Mouse (Mus musculus): ENCODE measurements around the gene Rnd1. TPM values are rescaled to one million over a fixed set of nuclear protein-coding genes. Genes with fewer than 3 reads are reported as not detected.
A peak's percentile ranks its signal among the peaks of the same experiment; 100 is the strongest.

The Rnd1 gene
- polyA plus RNA-seq, 1 experiment from 2014 or later, result 3.1 TPM

DNA sequence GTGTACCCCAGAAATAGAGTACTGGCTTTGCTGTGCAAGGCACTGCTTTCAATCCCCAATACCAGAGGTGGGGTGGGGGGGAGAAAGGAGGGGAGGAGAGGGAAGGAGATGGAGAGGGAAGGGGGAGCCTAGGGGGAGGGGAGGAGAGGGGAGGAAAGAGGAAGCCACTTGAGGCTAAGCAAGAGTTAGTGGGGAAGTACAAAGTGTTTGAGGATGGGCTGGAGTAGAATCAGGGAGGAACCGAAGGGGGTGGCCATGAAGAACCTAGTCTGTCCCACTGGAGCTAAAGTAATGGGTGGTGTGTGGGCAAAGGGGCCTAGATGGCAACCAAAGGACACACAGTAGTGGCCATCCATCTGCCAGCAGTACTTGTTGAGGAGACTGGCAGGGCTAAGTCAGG is 6.5 kb upstream of the Rnd1 start:
- WGBS, result 50% methylated on average over 1 of the region's 1 CpGs

DNA sequence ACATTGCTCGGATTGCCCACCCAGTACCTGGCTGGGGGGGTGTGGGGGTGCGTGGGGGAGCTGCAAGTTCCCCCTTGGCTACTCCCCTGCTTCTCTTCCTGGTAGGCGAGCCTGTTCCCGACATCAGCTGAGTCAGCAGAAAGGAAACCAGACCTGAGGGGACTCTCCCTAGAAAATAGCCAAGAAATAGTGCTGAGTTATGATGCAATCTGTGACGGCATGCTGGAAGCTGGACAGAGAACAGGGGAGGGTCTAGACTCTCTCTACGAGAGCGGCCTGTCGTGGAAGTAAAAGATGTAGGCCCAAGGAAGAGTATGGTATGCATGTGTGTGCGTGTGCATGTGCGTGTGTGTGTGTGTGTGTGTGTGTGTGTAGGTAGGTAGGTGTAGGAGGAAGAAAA is 5.9 kb upstream of the Rnd1 start:
- 51% methylated on average over 10 of the region's 10 CpGs for whole genome bisulfite sequencing
- peak; percentile 75 for DNase-seq (ENCODE audit: low spot score)

More for the DNA sequence above, 6.5 kb upstream of the Rnd1 start:
- Histone ChIP-seq H3K4me1 (ENCODE audit: insufficient read depth, low read depth, low read length) (no peaks in the 10 kb centered on the region), H3K27me3 (replicated peaks; ENCODE audit: insufficient read depth, low read length) (no peaks in the 10 kb centered on the region), H3K9me3 (ENCODE audit: low read length) (no peaks in the 10 kb centered on the region), H3K9ac (replicated peaks; ENCODE audit: low read depth) (no peak overlapping the region), H3K4me3 (ENCODE audit: low read depth, low read length) (no peak overlapping the region), H3K27ac (ENCODE audit: low read length) (no peak overlapping the region), H3K4me2 (replicated peaks; ENCODE audit: low read depth, low read length) (no peak overlapping the region), H3K36me3 (ENCODE audit: insufficient read depth, low read length) (no peaks in the 10 kb centered on the region)
- DNase-seq (ENCODE audit: low spot score) (no peak), ATAC-seq (no peak)
- TF ChIP-seq CTCF (IDR thresholded peaks at IDR 0.05) (no peak), EP300 (IDR thresholded peaks at IDR 0.05) (no peak)

GRCm38 (mm10) chr15:98681633-98682032 is 4.4 kb upstream of the Rnd1 start:
- Histone ChIP-seq H3K4me3 (ENCODE audit: low read depth, low read length) (no peak overlapping the region), H3K9ac (replicated peaks; ENCODE audit: low read depth) (no peak overlapping the region), H3K4me1 (ENCODE audit: insufficient read depth, low read depth, low read length) (no peaks in the 10 kb centered on the region), H3K36me3 (ENCODE audit: insufficient read depth, low read length) (no peaks in the 10 kb centered on the region), H3K27ac (ENCODE audit: low read length) (no peak overlapping the region), H3K27me3 (replicated peaks; ENCODE audit: insufficient read depth, low read length) (peaks cover 2% of the 10 kb centered on the region; the same call in 1 of the 2 replicates), H3K9me3 (ENCODE audit: low read length) (no peaks in the 10 kb centered on the region), H3K4me2 (replicated peaks; ENCODE audit: low read depth, low read length) (no peak overlapping the region)
- no peak for ATAC-seq
- no peak for DNase-seq (ENCODE audit: low spot score)
- TF ChIP-seq EP300 (IDR thresholded peaks at IDR 0.05) (no peak), CTCF (IDR thresholded peaks at IDR 0.05) (no peak)
- 65% methylated on average over 7 of the region's 7 CpGs for WGBS

More for the DNA sequence above, 5.9 kb upstream of the Rnd1 start:
- H3K4me1 ChIP-seq (ENCODE audit: insufficient read depth, low read depth, low read length), result no peaks in the 10 kb centered on the region
- H3K9ac ChIP-seq (replicated peaks; ENCODE audit: low read depth), result no peak overlapping the region
- no peaks in the 10 kb centered on the region for H3K36me3 ChIP-seq (ENCODE audit: insufficient read depth, low read length)
- no peak overlapping the region for H3K4me2 ChIP-seq (replicated peaks; ENCODE audit: low read depth, low read length)
- H3K4me3 ChIP-seq (ENCODE audit: low read depth, low read length), result no peak overlapping the region
- ATAC-seq, result peak; percentile 67
- no peaks in the 10 kb centered on the region for H3K27me3 ChIP-seq (replicated peaks; ENCODE audit: insufficient read depth, low read length)
- TF ChIP-seq EP300 (IDR thresholded peaks at IDR 0.05) (no peak), CTCF (IDR thresholded peaks at IDR 0.05) (no peak)
- H3K27ac ChIP-seq (ENCODE audit: low read length), result no peak overlapping the region
- no peaks in the 10 kb centered on the region for H3K9me3 ChIP-seq (ENCODE audit: low read length)

- no peak overlapping the region for H3K27ac ChIP-seq (ENCODE audit: low read length)
- no peak for TF ChIP-seq CTCF (IDR thresholded peaks at IDR 0.05)
- no peak for TF ChIP-seq EP300 (IDR thresholded peaks at IDR 0.05)
- no peak overlapping the region for H3K4me3 ChIP-seq (ENCODE audit: low read depth, low read length)
- DNase-seq (ENCODE audit: low spot score), result no peak
- H3K4me2 ChIP-seq (replicated peaks; ENCODE audit: low read depth, low read length), result no peak overlapping the region
- no peak for ATAC-seq
- no peak overlapping the region for H3K9ac ChIP-seq (replicated peaks; ENCODE audit: low read depth)
- no peaks in the 10 kb centered on the region for H3K4me1 ChIP-seq (ENCODE audit: insufficient read depth, low read depth, low read length)
- no peaks in the 10 kb centered on the region for H3K9me3 ChIP-seq (ENCODE audit: low read length)
- peaks cover 10% of the 10 kb centered on the region; the same call in 1 of the 2 replicates for H3K27me3 ChIP-seq (replicated peaks; ENCODE audit: insufficient read depth, low read length)
- H3K36me3 ChIP-seq (ENCODE audit: insufficient read depth, low read length), result no peaks in the 10 kb centered on the region
- 76% methylated on average over 8 of the region's 8 CpGs for whole genome bisulfite sequencing
Observed at GRCm38 (mm10) chr15:98680660-98681059, 3.4 kb upstream of the Rnd1 start.

GRCm38 (mm10) chr15:98677977-98678376 is 716 bp upstream of the Rnd1 start:
- Histone ChIP-seq H3K4me3 (ENCODE audit: low read depth, low read length) (no peak overlapping the region), H3K36me3 (ENCODE audit: insufficient read depth, low read length) (no peaks in the 10 kb centered on the region), H3K9me3 (ENCODE audit: low read length) (no peaks in the 10 kb centered on the region), H3K27ac (ENCODE audit: low read length) (no peak overlapping the region), H3K4me2 (replicated peaks; ENCODE audit: low read depth, low read length) (no peak overlapping the region), H3K4me1 (ENCODE audit: insufficient read depth, low read depth, low read length) (no peaks in the 10 kb centered on the region), H3K9ac (replicated peaks; ENCODE audit: low read depth) (no peak overlapping the region), H3K27me3 (replicated peaks; ENCODE audit: insufficient read depth, low read length) (peaks cover 24% of the 10 kb centered on the region; the same call in 1 of the 2 replicates)
- DNase-seq (ENCODE audit: low spot score), result no peak
- no peak for TF ChIP-seq CTCF (IDR thresholded peaks at IDR 0.05)
- no peak for TF ChIP-seq EP300 (IDR thresholded peaks at IDR 0.05)
- 61% methylated on average over 7 of the region's 7 CpGs for WGBS
- ATAC-seq, result no peak

DNA sequence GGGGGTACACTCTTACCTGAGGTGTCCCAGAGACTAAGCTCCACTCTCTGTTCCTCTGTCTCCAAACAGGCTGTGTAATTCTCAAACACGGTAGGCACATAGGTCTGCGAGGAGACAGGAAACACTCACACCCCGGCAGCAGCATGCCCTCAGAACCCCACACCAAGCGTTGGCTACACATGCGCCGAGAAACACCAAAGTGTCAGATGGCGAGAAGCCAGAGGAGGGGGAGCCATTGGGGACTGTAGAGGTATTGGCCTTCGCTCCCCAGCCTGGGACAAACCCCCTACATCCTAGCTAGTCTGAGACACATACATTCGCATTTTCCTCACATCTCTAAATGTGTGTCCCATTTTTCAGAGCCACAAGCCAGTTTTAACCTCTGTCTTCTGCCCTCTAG is 790 bp downstream of the Rnd1 start:
- Histone ChIP-seq H3K9me3 (ENCODE audit: low read length) (no peaks in the 10 kb centered on the region), H3K4me1 (ENCODE audit: insufficient read depth, low read depth, low read length) (no peaks in the 10 kb centered on the region), H3K27ac (ENCODE audit: low read length) (no peak overlapping the region), H3K27me3 (replicated peaks; ENCODE audit: insufficient read depth, low read length) (peaks cover 24% of the 10 kb centered on the region; the same call in 1 of the 2 replicates), H3K9ac (replicated peaks; ENCODE audit: low read depth) (no peak overlapping the region), H3K4me3 (ENCODE audit: low read depth, low read length) (peak overlapping the region; percentile 39; the same call in 1 of the 2 replicates), H3K4me2 (replicated peaks; ENCODE audit: low read depth, low read length) (peak overlapping the region; percentile 77), H3K36me3 (ENCODE audit: insufficient read depth, low read length) (no peaks in the 10 kb centered on the region)
- WGBS, result 6% methylated on average over 9 of the region's 9 CpGs
- no peak for ATAC-seq
- no peak for DNase-seq (ENCODE audit: low spot score)
- TF ChIP-seq EP300 (IDR thresholded peaks at IDR 0.05) (no peak), CTCF (IDR thresholded peaks at IDR 0.05) (no peak)

Measured in lung, postnatal 0 days (tissue).